Mouse (Mus musculus): Measurements from ENCODE around the gene Sh3rf3.

DNA sequence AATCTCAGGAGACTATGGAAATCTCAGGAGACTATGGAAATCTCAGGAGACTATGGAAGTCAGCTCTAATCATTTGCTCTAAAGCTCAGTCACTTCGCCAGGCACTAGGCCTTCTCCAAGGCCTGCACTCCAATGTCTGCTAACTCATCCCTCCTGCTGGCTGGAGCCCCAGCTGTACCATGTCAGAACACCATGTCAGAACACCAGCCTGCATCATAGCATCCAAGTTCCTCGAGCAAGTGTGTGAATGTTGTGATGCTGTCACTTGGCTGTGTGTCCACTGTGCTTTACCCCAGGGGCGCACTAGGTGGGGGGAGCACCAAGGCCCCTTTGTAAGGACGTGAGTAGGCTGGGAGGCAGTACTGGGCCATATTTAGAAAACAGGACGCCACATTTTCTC, 304.4 kb downstream of the Sh3rf3 start:
- no peak for TF ChIP-seq CTCF (IDR thresholded peaks at IDR 0.05; ENCODE audit: borderline replicate concordance, insufficient read depth, low read length)
- TF ChIP-seq POLR2A (IDR thresholded peaks at IDR 0.05; ENCODE audit: low read depth, low read length): no peak
